Mouse (Mus musculus) cortical plate, adult 2 months (tissue): ENCODE data around the gene Zfp948.

Experiments used
- CTCF ChIP-seq: fragments of 200-500 bp; IDR thresholded peaks from 2 replicates; pipeline ENCODE4 v1.5.1; 2011; ENCODE audit warnings: mild to moderate bottlenecking, control low read depth, low read length; ENCODE audit not compliant: insufficient read depth; ENCODE audit errors: extremely low read depth
- POLR2A ChIP-seq: fragments of 200-500 bp; IDR thresholded peaks from 2 replicates; pipeline ENCODE4 v1.6.1; 2011; ENCODE audit warnings: mild to moderate bottlenecking, low read length, control low read depth; ENCODE audit not compliant: insufficient read depth; ENCODE audit errors: extremely low read depth

DNA sequence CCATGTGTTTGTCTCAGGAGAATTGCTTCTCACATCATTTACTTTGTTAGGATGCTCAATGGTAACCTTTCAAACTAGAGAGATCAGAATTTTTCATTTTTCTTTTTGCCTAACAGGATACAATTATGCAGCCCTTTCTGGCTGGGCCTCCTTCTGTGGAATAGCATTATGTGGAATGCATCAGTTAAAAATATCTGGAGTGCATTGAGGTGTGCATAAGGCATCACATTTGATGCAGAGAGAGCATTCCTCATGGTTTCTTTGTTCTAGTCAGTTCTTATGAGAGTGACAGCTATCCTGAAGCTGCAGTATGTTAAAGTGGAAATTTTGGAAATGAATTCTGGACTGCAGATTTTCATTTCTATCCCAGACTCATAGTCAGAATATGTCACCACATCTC is 40.5 kb upstream of the Zfp948 start:
- TF ChIP-seq CTCF, result no peak
- no peak for TF ChIP-seq POLR2A
